Mouse (Mus musculus) bone marrow macrophage, adult 2 months (primary cell): ENCODE data around the gene a.

ENCODE experiments used
- CTCF ChIP-seq: IDR thresholded peaks from 2 replicates; pipeline ENCODE4 v1.5.1; 2012; ENCODE audit warnings: low read depth, mild to moderate bottlenecking, low read length, moderate library complexity
- POLR2A ChIP-seq: IDR thresholded peaks from 2 replicates; pipeline ENCODE4 v1.6.1; 2012; ENCODE audit warnings: mild to moderate bottlenecking, low read depth, low read length, borderline replicate concordance

DNA sequence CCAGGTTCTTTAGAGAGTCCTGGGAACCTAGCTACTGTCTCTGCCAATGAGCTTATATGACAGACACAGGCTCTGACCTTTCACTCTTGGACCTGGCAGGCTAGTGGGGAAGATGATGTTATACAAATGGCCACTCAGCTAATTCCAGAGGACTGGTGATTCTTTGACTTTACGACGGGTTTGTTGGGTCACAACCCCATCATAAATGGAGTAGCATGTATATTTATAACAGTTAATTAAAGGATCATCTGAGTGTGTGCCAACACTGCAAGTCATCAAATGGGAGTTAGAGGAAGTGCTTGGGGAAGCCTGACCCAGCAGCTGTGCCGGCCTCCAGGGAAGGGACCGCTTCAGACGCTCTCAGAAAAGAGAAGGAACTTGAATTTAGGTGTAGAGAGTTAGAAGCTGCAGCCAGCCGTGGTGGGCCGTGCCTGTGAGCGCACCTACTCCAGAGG, 25.6 kb upstream of the a start:
- TF ChIP-seq CTCF (no peak), POLR2A (no peak)
